Mouse (Mus musculus): Measurements from ENCODE around the gene Cmip. TPM values are rescaled to one million over a fixed set of nuclear protein-coding genes. Genes with fewer than 3 reads are reported as not detected.

Gene Cmip
- total RNA-seq, 2 experiments from 2014 or later = 32.8 to 38.5 TPM

DNA sequence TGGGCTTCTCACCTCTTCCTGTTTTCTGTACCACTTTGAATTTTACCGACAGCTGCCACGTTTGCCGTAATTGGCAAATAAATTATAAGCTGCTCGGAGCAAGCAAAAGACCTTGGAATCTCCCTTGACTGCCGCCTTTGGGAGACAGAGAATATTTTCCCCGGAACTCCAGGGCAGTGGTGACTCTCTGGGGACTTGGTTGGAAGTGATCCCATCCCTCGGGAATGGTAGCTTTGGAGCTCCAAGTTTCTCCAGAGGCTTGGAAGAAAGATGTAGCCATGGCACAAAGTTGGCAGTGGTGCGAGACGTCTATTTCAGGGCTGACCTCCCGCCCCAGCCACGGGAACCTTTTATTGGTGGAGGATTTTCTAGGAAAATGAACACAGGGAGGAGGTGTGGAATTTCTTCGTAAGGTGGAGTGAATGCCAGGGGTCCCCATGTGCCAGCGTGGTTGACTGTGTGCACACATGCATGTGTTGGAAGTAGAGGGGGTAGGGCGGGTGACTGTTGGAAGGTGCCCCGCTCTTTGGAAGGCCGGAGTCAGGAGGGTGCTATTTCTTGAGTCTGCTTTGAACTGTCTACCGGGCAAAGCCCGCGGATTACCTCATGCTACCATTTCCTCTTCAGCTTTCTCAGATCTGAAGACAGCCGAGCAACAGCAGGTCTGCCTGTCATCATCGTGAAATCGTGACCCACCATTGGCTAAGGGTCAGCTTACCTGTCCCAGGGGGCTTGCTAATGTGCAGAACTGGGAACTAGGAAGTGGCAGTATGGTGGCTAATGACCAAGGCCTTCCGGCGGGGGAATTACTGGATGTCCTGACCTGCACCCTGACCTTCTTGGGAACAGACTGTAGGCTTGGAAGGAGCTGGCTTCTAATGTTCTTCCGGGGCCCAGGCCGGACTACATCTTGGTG, 62.3 kb downstream of the Cmip start:
- no peak for DNase-seq
- intact Hi-C loops (cut with DNase I) = no loop called here

DNA sequence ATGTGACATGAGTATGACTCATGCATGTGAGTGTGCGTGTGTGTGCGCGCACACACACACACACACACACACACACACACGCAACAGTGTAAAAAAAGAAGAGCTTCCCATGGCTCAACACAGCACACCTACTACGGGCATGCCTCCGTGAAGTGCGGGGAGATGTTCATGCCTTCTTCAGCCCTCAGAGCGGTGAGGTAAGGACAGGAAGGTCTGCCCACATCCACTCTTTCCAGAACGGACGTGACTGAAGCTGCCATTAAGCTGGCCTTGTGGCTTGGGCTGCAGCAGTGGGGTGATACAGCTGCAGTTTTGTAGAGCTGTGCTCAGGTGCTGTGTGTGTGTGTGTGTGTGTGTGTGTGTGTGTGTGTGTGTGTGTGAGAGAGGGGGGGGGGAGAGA, 63.8 kb downstream of the Cmip start:
- intact Hi-C loops (cut with DNase I) = no loop called here
- DNase-seq = no peak

DNA sequence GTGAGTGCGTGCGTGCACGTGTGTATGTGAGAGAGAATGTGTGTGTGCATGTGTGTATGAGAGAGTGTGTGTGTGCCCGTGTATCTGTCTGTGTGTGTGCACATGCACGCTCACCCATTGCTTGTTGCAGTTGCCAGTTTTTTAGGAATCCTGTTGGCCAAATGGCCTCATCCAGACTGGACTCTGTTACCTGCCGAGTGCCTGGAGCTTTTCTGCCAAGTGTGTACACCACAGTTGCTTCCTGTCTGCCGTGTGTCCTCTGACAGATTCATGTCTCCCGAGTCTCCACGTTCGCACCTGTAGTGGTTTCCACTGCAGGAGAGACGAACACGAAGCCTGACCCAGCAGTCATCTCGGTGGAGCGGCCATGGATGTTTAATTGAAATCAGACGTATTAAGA, 64.4 kb downstream of the Cmip start:
- no peak for DNase-seq
- intact Hi-C loops (cut with DNase I) = no loop called here

GRCm38 (mm10) chr8:117322021-117322420, 65.2 kb downstream of the Cmip start:
- no peak for DNase-seq
- intact Hi-C loops (cut with DNase I) = no loop called here

DNA sequence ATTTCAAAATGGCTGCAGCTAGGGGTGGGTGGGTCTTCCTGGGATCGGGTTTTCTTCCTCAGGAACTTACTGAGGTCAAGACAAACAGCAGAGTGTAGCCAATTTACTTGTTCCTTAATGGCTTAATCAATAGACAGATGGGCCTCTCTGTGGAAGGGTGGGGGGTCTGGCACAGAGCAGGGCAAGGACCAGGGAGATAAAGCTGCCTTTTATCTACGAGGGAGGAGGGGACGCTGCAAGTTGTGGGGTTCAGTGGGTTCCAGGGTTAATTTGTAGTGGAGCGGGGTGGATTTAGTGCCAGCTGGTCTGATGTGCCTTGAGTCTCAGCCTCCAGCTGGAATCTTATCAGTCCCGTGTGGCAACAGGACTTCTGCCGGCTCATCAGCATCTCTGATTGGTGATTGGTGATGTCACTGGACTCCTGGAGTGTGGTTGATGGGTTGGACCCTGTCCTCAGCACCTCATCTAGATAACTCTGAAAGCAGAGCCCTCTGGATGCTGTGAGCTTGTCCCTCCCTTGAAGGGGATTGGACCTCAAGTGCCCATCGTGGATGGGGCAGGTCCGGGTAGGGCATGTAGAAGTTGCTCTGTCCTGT, 65.9 kb downstream of the Cmip start:
- no peak for DNase-seq
- intact Hi-C loops (cut with DNase I) = no loop called here

GRCm38 (mm10) chr8:117324821-117325220, 68.0 kb downstream of the Cmip start:
- no peak for DNase-seq
- intact Hi-C loops (cut with DNase I) = no loop called here

- DNase-seq = no peak
- intact Hi-C loops (cut with DNase I) = no loop called here
Measured at GRCm38 (mm10) chr8:117326735-117327134, 69.9 kb downstream of the Cmip start.

- intact Hi-C loops (cut with DNase I) = no loop called here
- no peak for DNase-seq
Measured at GRCm38 (mm10) chr8:117327385-117327837, 70.5 kb downstream of the Cmip start.

GRCm38 (mm10) chr8:117328758-117329157, 71.9 kb downstream of the Cmip start:
- intact Hi-C loops (cut with DNase I) = no loop called here
- DNase-seq = no peak

DNA sequence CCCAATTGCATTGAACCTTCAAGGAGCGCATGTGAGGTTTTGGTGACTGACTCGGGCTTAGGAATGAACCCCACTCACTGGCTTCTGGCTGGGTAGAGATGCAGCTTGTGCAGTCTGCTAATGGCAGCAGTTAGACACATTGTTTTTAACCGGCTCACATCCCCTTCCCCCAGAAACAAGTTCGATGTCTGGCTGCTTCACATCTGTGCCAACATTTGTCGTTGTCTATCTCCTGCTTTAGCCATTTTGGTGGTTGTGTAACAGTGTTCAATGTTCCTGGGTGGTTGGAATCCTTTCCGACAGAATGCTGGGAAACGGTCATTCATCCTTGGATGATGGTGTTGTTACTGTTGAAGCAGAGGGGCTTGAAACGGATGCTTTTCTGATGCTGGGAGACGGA, 72.3 kb downstream of the Cmip start:
- intact Hi-C loops (cut with DNase I) = no loop called here
- DNase-seq = no peak

- intact Hi-C loops (cut with DNase I) = no loop called here
- DNase-seq = no peak
Measured at GRCm38 (mm10) chr8:117329903-117330302, 73.0 kb downstream of the Cmip start.

DNA sequence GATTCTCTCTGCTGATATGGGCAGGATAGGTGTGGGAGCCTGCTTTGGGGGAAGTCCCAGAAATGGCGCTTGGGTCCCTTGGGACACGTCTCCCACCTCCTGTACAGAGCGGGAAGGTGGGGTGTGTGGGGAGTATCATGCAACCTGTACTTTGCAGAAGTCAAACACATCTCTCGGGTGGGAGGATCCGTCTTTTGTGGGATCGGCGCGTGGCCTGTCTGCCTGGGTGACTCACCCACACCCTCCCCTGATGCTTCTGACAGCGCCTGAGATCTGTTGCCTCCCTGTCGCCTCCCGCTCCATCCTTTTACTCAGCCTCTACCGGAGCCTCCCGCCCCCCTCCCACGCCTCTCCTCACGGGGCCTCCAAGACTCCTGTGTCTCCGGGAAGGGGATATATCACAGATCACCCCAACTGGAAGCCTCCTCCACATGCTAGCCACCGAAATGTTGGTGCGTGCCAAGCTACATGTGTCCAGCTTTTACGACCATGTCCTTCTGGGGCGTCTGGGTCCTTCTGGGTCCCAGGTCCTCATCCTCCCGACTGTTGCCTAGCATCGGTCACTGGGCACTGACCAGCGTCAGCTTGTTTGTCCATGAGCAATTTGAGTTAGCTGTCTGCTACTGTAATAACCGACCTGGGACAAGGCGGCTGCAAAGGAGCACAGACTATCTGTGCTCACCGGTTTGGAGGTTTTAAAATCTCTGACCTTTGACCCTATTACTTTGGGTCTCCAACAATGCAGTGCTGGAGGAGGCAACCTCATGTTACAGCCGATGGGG, 75.6 kb downstream of the Cmip start:
- intact Hi-C loops (cut with DNase I) = no loop called here
- DNase-seq = no peak

DNA sequence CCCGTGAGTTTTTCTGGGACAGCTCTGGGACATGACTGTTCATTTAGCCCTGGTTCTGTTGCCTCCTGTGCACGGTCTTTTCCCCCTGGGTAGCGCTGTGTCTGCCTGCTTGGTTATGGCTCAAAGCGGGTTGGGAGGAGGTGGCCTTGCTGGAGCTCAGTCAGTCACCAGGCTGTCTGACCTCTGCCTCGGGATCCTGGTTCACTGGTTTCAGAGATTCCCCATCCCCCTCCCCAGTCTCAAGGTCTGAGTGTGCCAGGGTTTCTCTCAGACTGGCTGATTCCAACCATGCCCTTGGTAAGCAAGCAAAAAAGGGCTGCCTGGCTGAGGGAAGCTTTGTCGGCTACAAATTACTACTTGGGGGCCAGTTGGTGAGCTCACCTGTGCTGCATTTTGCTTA, 76.8 kb downstream of the Cmip start:
- DNase-seq = no peak
- intact Hi-C loops (cut with DNase I) = no loop called here

- DNase-seq = no peak
- intact Hi-C loops (cut with DNase I) = no loop called here
Measured at GRCm38 (mm10) chr8:117334058-117334747, 77.3 kb downstream of the Cmip start.

DNA sequence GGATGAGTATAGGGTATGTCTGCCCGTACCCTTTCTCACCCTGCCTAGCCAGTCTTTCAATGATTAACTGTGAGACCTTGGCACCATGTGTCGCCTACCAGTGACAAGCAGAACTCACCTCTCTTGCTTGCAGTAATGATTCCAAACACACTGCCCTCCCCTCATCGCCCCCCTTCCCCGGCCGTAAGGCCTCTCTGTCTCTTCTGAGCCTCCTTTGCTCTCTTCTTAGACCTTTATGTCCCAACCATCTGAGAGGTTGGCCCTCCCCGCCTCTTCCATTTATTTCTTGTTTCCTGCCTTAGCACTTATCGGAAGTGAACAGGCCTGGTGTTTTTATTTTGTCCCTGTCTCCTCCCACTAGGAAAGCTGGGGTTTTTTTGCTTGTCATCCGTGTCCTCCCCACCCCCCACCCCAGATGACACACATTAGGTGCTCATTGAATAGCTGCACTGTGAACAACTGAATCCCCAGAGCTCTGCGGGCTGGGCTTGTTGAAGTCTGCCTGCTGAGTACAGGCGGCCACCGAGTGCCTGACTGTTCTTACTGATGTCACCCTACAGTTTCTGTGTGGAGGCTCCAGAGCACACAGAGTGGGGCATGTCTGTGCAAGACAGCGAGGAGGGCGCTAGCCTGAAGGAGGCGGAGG, 78.0 kb downstream of the Cmip start:
- DNase-seq = no peak
- intact Hi-C loops (cut with DNase I) = no loop called here

DNA sequence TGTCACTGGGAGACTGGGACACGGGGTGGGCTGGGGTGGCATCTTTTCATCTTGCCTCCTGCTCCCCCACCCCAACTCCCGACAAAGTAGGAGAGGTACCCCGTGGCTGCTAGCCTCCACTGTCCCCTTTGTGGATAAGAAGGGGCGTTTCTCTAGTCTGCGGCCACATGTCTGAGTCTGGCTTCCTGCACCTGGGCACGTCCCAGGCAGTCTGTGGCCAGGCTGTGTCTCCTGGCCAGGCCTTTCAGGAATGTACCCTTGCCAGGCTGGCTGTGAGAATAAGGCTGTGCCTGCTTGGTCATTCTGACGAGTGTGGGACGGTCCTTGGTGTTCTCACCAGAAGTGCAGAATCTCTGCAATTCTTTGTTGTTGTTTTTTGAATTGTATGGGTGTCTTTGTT, 78.6 kb downstream of the Cmip start:
- intact Hi-C loops (cut with DNase I) = no loop called here
- no peak for DNase-seq

DNA sequence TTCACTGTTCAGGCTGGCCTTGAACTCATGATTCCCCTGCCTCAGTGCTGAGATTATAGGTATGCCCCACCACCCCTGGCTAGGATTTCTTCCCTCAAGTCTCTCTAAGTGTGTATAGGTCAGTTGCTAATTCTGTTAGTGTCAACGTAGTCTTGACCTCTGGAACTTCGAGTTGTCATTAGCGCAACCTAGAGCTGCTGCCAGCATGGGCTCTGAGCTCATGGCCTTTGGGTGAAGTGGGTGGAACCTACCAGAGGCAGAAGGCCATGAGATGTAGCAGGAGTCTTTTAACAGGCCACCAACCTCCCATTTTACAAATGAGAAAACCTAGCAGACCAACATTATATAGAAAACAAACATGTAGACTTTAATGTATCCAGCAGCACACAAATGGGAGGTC, 80.3 kb downstream of the Cmip start:
- intact Hi-C loops (cut with DNase I) = no loop called here
- DNase-seq = no peak

GRCm38 (mm10) chr8:117338678-117339077, 81.8 kb downstream of the Cmip start:
- intact Hi-C loops (cut with DNase I) = no loop called here

DNA sequence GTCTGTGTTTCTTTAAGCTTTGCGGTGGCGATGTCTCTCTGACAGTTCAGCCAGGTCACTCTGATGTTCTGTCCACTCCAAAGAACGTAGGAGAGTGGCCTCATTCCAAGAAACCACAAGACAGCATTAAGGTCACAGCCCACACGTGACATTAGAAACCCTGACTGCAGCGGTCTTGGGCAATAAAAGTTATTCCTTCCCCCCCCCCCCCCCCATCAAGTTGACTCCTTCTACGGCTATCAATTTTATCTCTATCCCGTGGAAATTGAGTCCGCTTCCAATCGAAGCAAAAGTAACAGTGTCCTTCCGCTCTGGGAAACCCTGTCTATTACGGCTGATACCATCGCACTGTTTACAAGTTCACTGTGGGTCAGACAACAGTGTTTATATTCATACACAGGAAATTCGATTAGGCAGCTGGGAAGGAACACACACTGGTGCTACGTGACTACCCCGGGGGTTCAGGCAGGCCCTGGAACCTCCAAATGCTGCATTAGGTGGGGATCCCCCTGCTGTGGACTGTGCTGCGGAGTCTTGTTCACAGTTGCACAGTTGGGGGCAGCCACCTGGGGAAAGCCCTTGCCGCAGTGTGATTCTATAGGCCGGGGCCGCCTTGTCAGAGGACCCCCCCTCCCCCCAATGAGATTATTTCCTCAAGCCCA, 82.6 kb downstream of the Cmip start:
- intact Hi-C loops (cut with DNase I) = no loop called here
- DNase-seq = no peak

More at GRCm38 (mm10) chr8:117338678-117339077, 81.8 kb downstream of the Cmip start:
- DNase-seq = no peak

Data from heart, postnatal 10 days (tissue).